Mouse (Mus musculus): ENCODE results near the gene Foxj3. TPM values are rescaled to one million over a fixed set of nuclear protein-coding genes. Genes with fewer than 3 reads are reported as not detected.

Foxj3 gene
- polyA plus RNA-seq, 1 experiment from 2014 or later: 30.9 TPM

- no peak for DNase-seq (ENCODE audit: low spot score)
- no peaks in the 10 kb centered on the region for H3K9me3 ChIP-seq (ENCODE audit: control insufficient read depth, low read length)
- no peaks in the 10 kb centered on the region for H3K27me3 ChIP-seq (ENCODE audit: control insufficient read depth, insufficient read depth, low read length)
- H3K36me3 ChIP-seq (ENCODE audit: control insufficient read depth, insufficient read depth, low read length): no peaks in the 10 kb centered on the region; the same call in 1 of the 2 replicates
- no peak overlapping the region for H3K4me2 ChIP-seq (ENCODE audit: low read depth, low read length, severe bottlenecking)
- no peak overlapping the region for H3K27ac ChIP-seq (ENCODE audit: low read depth, low read length)
- H3K4me3 ChIP-seq (ENCODE audit: low read depth, low read length): no peak overlapping the region
- no peaks in the 10 kb centered on the region for H3K4me1 ChIP-seq (replicated peaks; ENCODE audit: control insufficient read depth, insufficient read depth, low read length)
- no peak overlapping the region for H3K9ac ChIP-seq (ENCODE audit: low read length)
- 91% methylated on average over 2 of the region's 2 CpGs for WGBS
- ATAC-seq (replicated peaks; ENCODE audit: low FRiP score): no peak
Observed at GRCm38 (mm10) chr4:119589423-119589822, 52.6 kb downstream of the Foxj3 start.

- H3K4me3 ChIP-seq (ENCODE audit: low read depth, low read length): no peak overlapping the region
- WGBS: 82% methylated on average over 1 of the region's 1 CpGs
- no peaks in the 10 kb centered on the region for H3K4me1 ChIP-seq (replicated peaks; ENCODE audit: control insufficient read depth, insufficient read depth, low read length)
- H3K9me3 ChIP-seq (ENCODE audit: control insufficient read depth, low read length): no peaks in the 10 kb centered on the region
- H3K27ac ChIP-seq (ENCODE audit: low read depth, low read length): no peak overlapping the region
- H3K36me3 ChIP-seq (ENCODE audit: control insufficient read depth, insufficient read depth, low read length): no peaks in the 10 kb centered on the region; the same call in 1 of the 2 replicates
- H3K4me2 ChIP-seq (ENCODE audit: low read depth, low read length, severe bottlenecking): no peak overlapping the region
- H3K9ac ChIP-seq (ENCODE audit: low read length): no peak overlapping the region
- H3K27me3 ChIP-seq (ENCODE audit: control insufficient read depth, insufficient read depth, low read length): no peaks in the 10 kb centered on the region
- no peak for ATAC-seq (replicated peaks; ENCODE audit: low FRiP score)
- DNase-seq (ENCODE audit: low spot score): no peak
Observed at GRCm38 (mm10) chr4:119590027-119590426, 53.2 kb downstream of the Foxj3 start.

GRCm38 (mm10) chr4:119592479-119592878 is 55.7 kb downstream of the Foxj3 start:
- no peaks in the 10 kb centered on the region for H3K27me3 ChIP-seq (ENCODE audit: control insufficient read depth, insufficient read depth, low read length)
- H3K4me3 ChIP-seq (ENCODE audit: low read depth, low read length): no peak overlapping the region
- no peaks in the 10 kb centered on the region for H3K4me1 ChIP-seq (replicated peaks; ENCODE audit: control insufficient read depth, insufficient read depth, low read length)
- DNase-seq (ENCODE audit: low spot score) (no peak), ATAC-seq (replicated peaks; ENCODE audit: low FRiP score) (no peak)
- H3K9me3 ChIP-seq (ENCODE audit: control insufficient read depth, low read length): no peaks in the 10 kb centered on the region
- no peak overlapping the region for H3K4me2 ChIP-seq (ENCODE audit: low read depth, low read length, severe bottlenecking)
- no peak overlapping the region for H3K9ac ChIP-seq (ENCODE audit: low read length)
- no peaks in the 10 kb centered on the region; the same call in 1 of the 2 replicates for H3K36me3 ChIP-seq (ENCODE audit: control insufficient read depth, insufficient read depth, low read length)
- no peak overlapping the region for H3K27ac ChIP-seq (ENCODE audit: low read depth, low read length)
- 74% methylated on average over 3 of the region's 3 CpGs for WGBS

- 96% methylated on average over 14 of the region's 14 CpGs for WGBS
- Histone ChIP-seq H3K36me3 (ENCODE audit: control insufficient read depth, insufficient read depth, low read length) (no peaks in the 10 kb centered on the region), H3K9ac (ENCODE audit: low read length) (no peak overlapping the region), H3K4me3 (ENCODE audit: low read depth, low read length) (no peak overlapping the region), H3K4me1 (replicated peaks; ENCODE audit: control insufficient read depth, insufficient read depth, low read length) (no peaks in the 10 kb centered on the region), H3K9me3 (ENCODE audit: control insufficient read depth, low read length) (no peaks in the 10 kb centered on the region), H3K4me2 (ENCODE audit: low read depth, low read length, severe bottlenecking) (no peak overlapping the region), H3K27ac (ENCODE audit: low read depth, low read length) (no peak overlapping the region), H3K27me3 (ENCODE audit: control insufficient read depth, insufficient read depth, low read length) (no peaks in the 10 kb centered on the region)
- DNase-seq (ENCODE audit: low spot score) (no peak), ATAC-seq (replicated peaks; ENCODE audit: low FRiP score) (no peak)
Observed at GRCm38 (mm10) chr4:119594331-119594730, 57.5 kb downstream of the Foxj3 start.

- no peak overlapping the region for H3K4me3 ChIP-seq (ENCODE audit: low read depth, low read length)
- DNase-seq (ENCODE audit: low spot score) (no peak), ATAC-seq (replicated peaks; ENCODE audit: low FRiP score) (no peak)
- H3K27ac ChIP-seq (ENCODE audit: low read depth, low read length): no peak overlapping the region
- H3K9me3 ChIP-seq (ENCODE audit: control insufficient read depth, low read length): no peaks in the 10 kb centered on the region
- WGBS: 81% methylated on average over 1 of the region's 1 CpGs
- H3K36me3 ChIP-seq (ENCODE audit: control insufficient read depth, insufficient read depth, low read length): no peaks in the 10 kb centered on the region
- H3K4me2 ChIP-seq (ENCODE audit: low read depth, low read length, severe bottlenecking): no peak overlapping the region
- H3K27me3 ChIP-seq (ENCODE audit: control insufficient read depth, insufficient read depth, low read length): no peaks in the 10 kb centered on the region
- H3K4me1 ChIP-seq (replicated peaks; ENCODE audit: control insufficient read depth, insufficient read depth, low read length): no peaks in the 10 kb centered on the region
- no peak overlapping the region for H3K9ac ChIP-seq (ENCODE audit: low read length)
Observed at GRCm38 (mm10) chr4:119599605-119600004, 62.8 kb downstream of the Foxj3 start.

GRCm38 (mm10) chr4:119609488-119609887 is 72.7 kb downstream of the Foxj3 start:
- no peaks in the 10 kb centered on the region for H3K4me1 ChIP-seq (replicated peaks; ENCODE audit: control insufficient read depth, insufficient read depth, low read length)
- no peak overlapping the region for H3K4me2 ChIP-seq (ENCODE audit: low read depth, low read length, severe bottlenecking)
- no peak overlapping the region for H3K27ac ChIP-seq (ENCODE audit: low read depth, low read length)
- no peaks in the 10 kb centered on the region; the same call in 1 of the 2 replicates for H3K36me3 ChIP-seq (ENCODE audit: control insufficient read depth, insufficient read depth, low read length)
- no peaks in the 10 kb centered on the region; the same call in 1 of the 2 replicates for H3K9me3 ChIP-seq (ENCODE audit: control insufficient read depth, low read length)
- no peak overlapping the region for H3K4me3 ChIP-seq (ENCODE audit: low read depth, low read length)
- no peak overlapping the region for H3K9ac ChIP-seq (ENCODE audit: low read length)
- DNase-seq (ENCODE audit: low spot score): no peak
- no peak for ATAC-seq (replicated peaks; ENCODE audit: low FRiP score)
- WGBS: 89% methylated on average over 1 of the region's 1 CpGs
- H3K27me3 ChIP-seq (ENCODE audit: control insufficient read depth, insufficient read depth, low read length): no peaks in the 10 kb centered on the region

- no peak overlapping the region for H3K27ac ChIP-seq (ENCODE audit: low read depth, low read length)
Observed at GRCm38 (mm10) chr4:119614078-119614477, 77.3 kb downstream of the Foxj3 start.

GRCm38 (mm10) chr4:119614724-119615123 is 77.9 kb downstream of the Foxj3 start:
- ATAC-seq (replicated peaks; ENCODE audit: low FRiP score) (no peak), DNase-seq (ENCODE audit: low spot score) (no peak)
- H3K4me3 ChIP-seq (ENCODE audit: low read depth, low read length): no peak overlapping the region
- 89% methylated on average over 4 of the region's 4 CpGs for WGBS
- H3K4me1 ChIP-seq (replicated peaks; ENCODE audit: control insufficient read depth, insufficient read depth, low read length): no peaks in the 10 kb centered on the region
- no peak overlapping the region for H3K9ac ChIP-seq (ENCODE audit: low read length)
- no peaks in the 10 kb centered on the region for H3K27me3 ChIP-seq (ENCODE audit: control insufficient read depth, insufficient read depth, low read length)
- H3K4me2 ChIP-seq (ENCODE audit: low read depth, low read length, severe bottlenecking): no peak overlapping the region
- no peak overlapping the region for H3K27ac ChIP-seq (ENCODE audit: low read depth, low read length)
- no peaks in the 10 kb centered on the region for H3K9me3 ChIP-seq (ENCODE audit: control insufficient read depth, low read length)
- H3K36me3 ChIP-seq (ENCODE audit: control insufficient read depth, insufficient read depth, low read length): no peaks in the 10 kb centered on the region

More at GRCm38 (mm10) chr4:119614078-119614477, 77.3 kb downstream of the Foxj3 start:
- ATAC-seq (replicated peaks; ENCODE audit: low FRiP score): no peak
- no peaks in the 10 kb centered on the region for H3K4me1 ChIP-seq (replicated peaks; ENCODE audit: control insufficient read depth, insufficient read depth, low read length)
- H3K27me3 ChIP-seq (ENCODE audit: control insufficient read depth, insufficient read depth, low read length): no peaks in the 10 kb centered on the region
- no peak for DNase-seq (ENCODE audit: low spot score)
- no peaks in the 10 kb centered on the region for H3K36me3 ChIP-seq (ENCODE audit: control insufficient read depth, insufficient read depth, low read length)
- H3K4me2 ChIP-seq (ENCODE audit: low read depth, low read length, severe bottlenecking): no peak overlapping the region
- no peaks in the 10 kb centered on the region for H3K9me3 ChIP-seq (ENCODE audit: control insufficient read depth, low read length)
- H3K9ac ChIP-seq (ENCODE audit: low read length): no peak overlapping the region
- 86% methylated on average over 1 of the region's 1 CpGs for WGBS
- H3K4me3 ChIP-seq (ENCODE audit: low read depth, low read length): no peak overlapping the region

GRCm38 (mm10) chr4:119626081-119626645 is 89.4 kb downstream of the Foxj3 start:
- H3K9me3 ChIP-seq (ENCODE audit: control insufficient read depth, low read length): no peaks in the 10 kb centered on the region
- no peaks in the 10 kb centered on the region for H3K36me3 ChIP-seq (ENCODE audit: control insufficient read depth, insufficient read depth, low read length)
- H3K27ac ChIP-seq (ENCODE audit: low read depth, low read length): no peak overlapping the region
- DNase-seq (ENCODE audit: low spot score) (no peak), ATAC-seq (replicated peaks; ENCODE audit: low FRiP score) (no peak)
- H3K4me3 ChIP-seq (ENCODE audit: low read depth, low read length): no peak overlapping the region
- 27% methylated on average over 7 of the region's 7 CpGs for WGBS
- H3K4me1 ChIP-seq (replicated peaks; ENCODE audit: control insufficient read depth, insufficient read depth, low read length): no peaks in the 10 kb centered on the region
- no peak overlapping the region for H3K9ac ChIP-seq (ENCODE audit: low read length)
- no peaks in the 10 kb centered on the region for H3K27me3 ChIP-seq (ENCODE audit: control insufficient read depth, insufficient read depth, low read length)
- no peak overlapping the region for H3K4me2 ChIP-seq (ENCODE audit: low read depth, low read length, severe bottlenecking)

All from forebrain, embryonic 11.5 days (tissue).